Mouse (Mus musculus): ENCODE data around the gene Etv5. TPM values are rescaled to one million over a fixed set of nuclear protein-coding genes. Genes with fewer than 3 reads are reported as not detected.

Gene Etv5
- polyA plus RNA-seq, 1 experiment from 2014 or later = 37.5 TPM

- H3K4me1 ChIP-seq (ENCODE audit: control insufficient read depth, insufficient read depth, low read length) = peaks cover 3% of the 10 kb centered on the region; the same call in 1 of the 2 replicates
- H3K4me3 ChIP-seq (ENCODE audit: low read depth, low read length) = no peak overlapping the region
- no peaks in the 10 kb centered on the region for H3K27me3 ChIP-seq (replicated peaks; ENCODE audit: control insufficient read depth, insufficient read depth, low read length)
- ATAC-seq (ENCODE audit: low read depth) = no peak
- 78% methylated on average over 5 of the region's 5 CpGs for WGBS
- peaks cover 13% of the 10 kb centered on the region; the same call in 1 of the 2 replicates for H3K36me3 ChIP-seq (ENCODE audit: control insufficient read depth, insufficient read depth, low read length)
- no peak for DNase-seq (ENCODE audit: low spot score)
- H3K27ac ChIP-seq (replicated peaks; ENCODE audit: low read depth, low read length) = no peak overlapping the region
- H3K9me3 ChIP-seq (ENCODE audit: control insufficient read depth, low read length) = no peaks in the 10 kb centered on the region
- H3K9ac ChIP-seq (ENCODE audit: low read depth, low read length) = no peak overlapping the region
- no peak overlapping the region for H3K4me2 ChIP-seq (ENCODE audit: low read depth, low read length)
These were observed 29.5 kb downstream of the Etv5 start for GRCm38 (mm10) chr16:22410000-22410399.

GRCm38 (mm10) chr16:22408642-22409360, 30.7 kb downstream of the Etv5 start:
- Histone ChIP-seq H3K27ac (replicated peaks; ENCODE audit: low read depth, low read length) (no peak overlapping the region), H3K4me2 (ENCODE audit: low read depth, low read length) (no peak overlapping the region), H3K9me3 (ENCODE audit: control insufficient read depth, low read length) (no peaks in the 10 kb centered on the region), H3K36me3 (ENCODE audit: control insufficient read depth, insufficient read depth, low read length) (peaks cover 17% of the 10 kb centered on the region; the same call in 1 of the 2 replicates), H3K4me3 (ENCODE audit: low read depth, low read length) (no peak overlapping the region), H3K4me1 (ENCODE audit: control insufficient read depth, insufficient read depth, low read length) (peaks cover 3% of the 10 kb centered on the region; the same call in 1 of the 2 replicates), H3K27me3 (replicated peaks; ENCODE audit: control insufficient read depth, insufficient read depth, low read length) (no peaks in the 10 kb centered on the region), H3K9ac (ENCODE audit: low read depth, low read length) (no peak overlapping the region)
- DNase-seq (ENCODE audit: low spot score) (no peak), ATAC-seq (ENCODE audit: low read depth) (no peak)
- 79% methylated on average over 8 of the region's 8 CpGs for WGBS

- no peak overlapping the region for H3K27ac ChIP-seq (replicated peaks; ENCODE audit: low read depth, low read length)
- H3K36me3 ChIP-seq (ENCODE audit: control insufficient read depth, insufficient read depth, low read length) = peaks cover 20% of the 10 kb centered on the region; the same call in 1 of the 2 replicates
- no peak overlapping the region for H3K4me3 ChIP-seq (ENCODE audit: low read depth, low read length)
- no peak for ATAC-seq (ENCODE audit: low read depth)
- H3K4me1 ChIP-seq (ENCODE audit: control insufficient read depth, insufficient read depth, low read length) = peaks cover 3% of the 10 kb centered on the region; the same call in 1 of the 2 replicates
- no peaks in the 10 kb centered on the region for H3K27me3 ChIP-seq (replicated peaks; ENCODE audit: control insufficient read depth, insufficient read depth, low read length)
- no peak overlapping the region for H3K4me2 ChIP-seq (ENCODE audit: low read depth, low read length)
- H3K9ac ChIP-seq (ENCODE audit: low read depth, low read length) = no peak overlapping the region
- H3K9me3 ChIP-seq (ENCODE audit: control insufficient read depth, low read length) = no peaks in the 10 kb centered on the region
- WGBS = 91% methylated on average over 4 of the region's 4 CpGs
- no peak for DNase-seq (ENCODE audit: low spot score)
These were observed 32.8 kb downstream of the Etv5 start for GRCm38 (mm10) chr16:22406747-22407146.

GRCm38 (mm10) chr16:22406050-22406449, 33.5 kb downstream of the Etv5 start:
- Histone ChIP-seq H3K27me3 (replicated peaks; ENCODE audit: control insufficient read depth, insufficient read depth, low read length) (no peaks in the 10 kb centered on the region), H3K4me3 (ENCODE audit: low read depth, low read length) (no peak overlapping the region), H3K27ac (replicated peaks; ENCODE audit: low read depth, low read length) (0 out of 2 replicates have a peak overlapping the region, but pooled peaks have one; percentile 1), H3K9ac (ENCODE audit: low read depth, low read length) (no peak overlapping the region), H3K36me3 (ENCODE audit: control insufficient read depth, insufficient read depth, low read length) (peaks cover 15% of the 10 kb centered on the region; the same call in 1 of the 2 replicates), H3K4me2 (ENCODE audit: low read depth, low read length) (no peak overlapping the region), H3K4me1 (ENCODE audit: control insufficient read depth, insufficient read depth, low read length) (peaks cover 3% of the 10 kb centered on the region; the same call in 1 of the 2 replicates), H3K9me3 (ENCODE audit: control insufficient read depth, low read length) (no peaks in the 10 kb centered on the region)
- 78% methylated on average over 4 of the region's 4 CpGs for WGBS
- no peak for ATAC-seq (ENCODE audit: low read depth)
- DNase-seq (ENCODE audit: low spot score) = no peak

- H3K9me3 ChIP-seq (ENCODE audit: control insufficient read depth, low read length) = no peaks in the 10 kb centered on the region
- WGBS = 58% methylated on average over 10 of the region's 10 CpGs
- no peaks in the 10 kb centered on the region for H3K27me3 ChIP-seq (replicated peaks; ENCODE audit: control insufficient read depth, insufficient read depth, low read length)
- ATAC-seq (ENCODE audit: low read depth) (no peak), DNase-seq (ENCODE audit: low spot score) (peak; percentile 63)
- peaks cover 21% of the 10 kb centered on the region; the same call in 1 of the 2 replicates for H3K36me3 ChIP-seq (ENCODE audit: control insufficient read depth, insufficient read depth, low read length)
- H3K9ac ChIP-seq (ENCODE audit: low read depth, low read length) = no peak overlapping the region
- H3K4me2 ChIP-seq (ENCODE audit: low read depth, low read length) = no peak overlapping the region
- peaks cover 3% of the 10 kb centered on the region; the same call in 1 of the 2 replicates for H3K4me1 ChIP-seq (ENCODE audit: control insufficient read depth, insufficient read depth, low read length)
- H3K27ac ChIP-seq (replicated peaks; ENCODE audit: low read depth, low read length) = 0 out of 2 replicates have a peak overlapping the region, but pooled peaks have one; percentile 1
- H3K4me3 ChIP-seq (ENCODE audit: low read depth, low read length) = no peak overlapping the region
These were observed 34.0 kb downstream of the Etv5 start for GRCm38 (mm10) chr16:22405492-22405891.

- DNase-seq (ENCODE audit: low spot score) = no peak
- 91% methylated on average over 4 of the region's 4 CpGs for WGBS
- Histone ChIP-seq H3K4me3 (ENCODE audit: low read depth, low read length) (no peak overlapping the region), H3K9me3 (ENCODE audit: control insufficient read depth, low read length) (no peaks in the 10 kb centered on the region), H3K36me3 (ENCODE audit: control insufficient read depth, insufficient read depth, low read length) (peaks cover 34% of the 10 kb centered on the region; the same call in 1 of the 2 replicates), H3K9ac (ENCODE audit: low read depth, low read length) (no peak overlapping the region), H3K27me3 (replicated peaks; ENCODE audit: control insufficient read depth, insufficient read depth, low read length) (no peaks in the 10 kb centered on the region), H3K4me2 (ENCODE audit: low read depth, low read length) (no peak overlapping the region), H3K4me1 (ENCODE audit: control insufficient read depth, insufficient read depth, low read length) (peaks cover 3% of the 10 kb centered on the region; the same call in 1 of the 2 replicates), H3K27ac (replicated peaks; ENCODE audit: low read depth, low read length) (no peak overlapping the region)
- ATAC-seq (ENCODE audit: low read depth) = no peak
These were observed 35.8 kb downstream of the Etv5 start for GRCm38 (mm10) chr16:22403715-22404114.

GRCm38 (mm10) chr16:22402600-22402999, 36.9 kb downstream of the Etv5 start:
- Histone ChIP-seq H3K4me3 (ENCODE audit: low read depth, low read length) (no peak overlapping the region), H3K9ac (ENCODE audit: low read depth, low read length) (no peak overlapping the region), H3K36me3 (ENCODE audit: control insufficient read depth, insufficient read depth, low read length) (peaks cover 34% of the 10 kb centered on the region; the same call in 1 of the 2 replicates), H3K4me2 (ENCODE audit: low read depth, low read length) (no peak overlapping the region), H3K27me3 (replicated peaks; ENCODE audit: control insufficient read depth, insufficient read depth, low read length) (no peaks in the 10 kb centered on the region), H3K4me1 (ENCODE audit: control insufficient read depth, insufficient read depth, low read length) (peaks cover 3% of the 10 kb centered on the region; the same call in 1 of the 2 replicates), H3K27ac (replicated peaks; ENCODE audit: low read depth, low read length) (no peak overlapping the region), H3K9me3 (ENCODE audit: control insufficient read depth, low read length) (no peaks in the 10 kb centered on the region)
- ATAC-seq (ENCODE audit: low read depth) (no peak), DNase-seq (ENCODE audit: low spot score) (no peak)

- H3K36me3 ChIP-seq (ENCODE audit: control insufficient read depth, insufficient read depth, low read length) = peaks cover 32% of the 10 kb centered on the region; the same call in 1 of the 2 replicates
- H3K9ac ChIP-seq (ENCODE audit: low read depth, low read length) = no peak overlapping the region
- H3K27ac ChIP-seq (replicated peaks; ENCODE audit: low read depth, low read length) = no peak overlapping the region
- H3K4me1 ChIP-seq (ENCODE audit: control insufficient read depth, insufficient read depth, low read length) = no peaks in the 10 kb centered on the region
- H3K27me3 ChIP-seq (replicated peaks; ENCODE audit: control insufficient read depth, insufficient read depth, low read length) = no peaks in the 10 kb centered on the region
- WGBS = 71% methylated on average over 6 of the region's 6 CpGs
- DNase-seq (ENCODE audit: low spot score) = no peak
- H3K4me2 ChIP-seq (ENCODE audit: low read depth, low read length) = no peak overlapping the region
- no peaks in the 10 kb centered on the region for H3K9me3 ChIP-seq (ENCODE audit: control insufficient read depth, low read length)
- no peak for ATAC-seq (ENCODE audit: low read depth)
- no peak overlapping the region for H3K4me3 ChIP-seq (ENCODE audit: low read depth, low read length)
These were observed 39.3 kb downstream of the Etv5 start for GRCm38 (mm10) chr16:22400226-22400625.

Measured in embryonic facial prominence, embryonic 14.5 days (tissue).